Mouse (Mus musculus) bone marrow, adult 2 months (tissue): ENCODE measurements at regions not wholly inside any gene's neighbourhood (a gene's known extent, or its start where the extent isn't known, plus 50 kb on each side); places are given as distances from the start of the nearest gene placed in this dataset.
"Not testable (repeated sequence)": the region's sequence is repeated elsewhere in the genome, so short reads cannot be mapped to it uniquely, and the experiment has no call there.

ENCODE experiments used
- H3K27ac ChIP-seq: fragments of 200-500 bp; 2 replicates; pipeline ENCODE4 v1.5.1; 2012; ENCODE audit warnings: low read depth, mild to moderate bottlenecking, control low read depth, inconsistent platforms, low read length; ENCODE audit not compliant: control insufficient read depth, poor library complexity, insufficient read depth
- H3K4me1 ChIP-seq: fragments of 200-500 bp; 2 replicates; pipeline ENCODE4 v1.6.1; 2011; ENCODE audit warnings: low read length; ENCODE audit not compliant: control insufficient read depth, insufficient read depth
- H3K4me3 ChIP-seq: fragments of 200-500 bp; replicated peaks from 2 replicates; pipeline ENCODE3; 2011; ENCODE audit warnings: mild to moderate bottlenecking, low read depth, low read length, control low read depth; ENCODE audit not compliant: control insufficient read depth
- CTCF ChIP-seq: fragments of 200-500 bp; IDR thresholded peaks from 2 replicates; pipeline ENCODE4 v1.5.1; 2011; ENCODE audit warnings: low read length, control low read depth; ENCODE audit not compliant: control insufficient read depth, insufficient read depth
- POLR2A ChIP-seq: fragments of 200-500 bp; IDR thresholded peaks from 2 replicates; pipeline ENCODE4 v1.6.1; 2011; ENCODE audit warnings: low read depth, mild to moderate bottlenecking, control low read depth, low read length, borderline replicate concordance; ENCODE audit not compliant: control insufficient read depth
- WGBS: fragments of 180-500 bp; shearing (Covaris S2); methylation state at CpG from one replicate; pipeline ENCODE4 v1.1.7; 2018; 5-methylcytosine and 5-hydroxymethylcytosine counted together

GRCm38 (mm10) chr13:70093970-70094369 is 291.8 kb downstream of the Med10 start:
- no peak overlapping the region for H3K27ac ChIP-seq
- H3K4me3 ChIP-seq: no peak overlapping the region
- WGBS: 80% methylated on average over 2 of the region's 2 CpGs
- no peaks in the 10 kb centered on the region for H3K4me1 ChIP-seq
- TF ChIP-seq POLR2A (no peak), CTCF (no peak)

- WGBS: 62% methylated on average over 7 of the region's 7 CpGs
- no peak for TF ChIP-seq CTCF
- no peak for TF ChIP-seq POLR2A
- Histone ChIP-seq H3K27ac (no peak overlapping the region), H3K4me3 (no peak overlapping the region), H3K4me1 (no peaks in the 10 kb centered on the region)
Measured at GRCm38 (mm10) chr13:70096430-70097301, 294.5 kb downstream of the Med10 start.

GRCm38 (mm10) chr13:70100091-70100490 is 297.9 kb downstream of the Med10 start:
- not testable (repeated sequence) for H3K4me1 ChIP-seq, H3K27ac ChIP-seq, H3K4me3 ChIP-seq
- WGBS: 80% methylated on average over 1 of the region's 1 CpGs

GRCm38 (mm10) chr13:70103021-70103420 is 300.8 kb downstream of the Med10 start:
- H3K27ac ChIP-seq: no peak overlapping the region
- TF ChIP-seq CTCF (no peak), POLR2A (no peak)
- no peak overlapping the region for H3K4me3 ChIP-seq
- no peaks in the 10 kb centered on the region for H3K4me1 ChIP-seq
- 75% methylated on average over 7 of the region's 7 CpGs for WGBS

GRCm38 (mm10) chr13:70103491-70103890 is 301.3 kb downstream of the Med10 start:
- WGBS: 75% methylated on average over 10 of the region's 10 CpGs
- not testable (repeated sequence) for H3K27ac ChIP-seq, H3K4me1 ChIP-seq, H3K4me3 ChIP-seq

- no peak overlapping the region for H3K27ac ChIP-seq
- no peaks in the 10 kb centered on the region for H3K4me1 ChIP-seq
- TF ChIP-seq POLR2A: no peak
- no peak for TF ChIP-seq CTCF
- WGBS: 84% methylated on average over 4 of the region's 4 CpGs
- H3K4me3 ChIP-seq: no peak overlapping the region
Measured at GRCm38 (mm10) chr13:70103903-70104302, 301.7 kb downstream of the Med10 start.

GRCm38 (mm10) chr13:70115576-70115975 is 313.4 kb downstream of the Med10 start:
- H3K27ac ChIP-seq: no peak overlapping the region
- no peak overlapping the region for H3K4me3 ChIP-seq
- WGBS: 81% methylated on average over 9 of the region's 9 CpGs
- no peaks in the 10 kb centered on the region for H3K4me1 ChIP-seq
- TF ChIP-seq POLR2A (no peak), CTCF (no peak)

- Histone ChIP-seq H3K4me3 (no peak overlapping the region), H3K4me1 (no peaks in the 10 kb centered on the region), H3K27ac (no peak overlapping the region)
- 45% methylated on average over 9 of the region's 9 CpGs for WGBS
- TF ChIP-seq POLR2A: no peak
Measured at GRCm38 (mm10) chr13:70124860-70125545, 322.8 kb downstream of the Med10 start.

- Histone ChIP-seq H3K27ac (no peak overlapping the region), H3K4me3 (no peak overlapping the region), H3K4me1 (no peaks in the 10 kb centered on the region)
- TF ChIP-seq POLR2A (no peak), CTCF (no peak)
- WGBS: 66% methylated on average over 4 of the region's 4 CpGs
Measured at GRCm38 (mm10) chr13:70127310-70127709, 325.1 kb downstream of the Med10 start.
